Mouse (Mus musculus) kidney, adult 2 months (tissue): ENCODE measurements around the gene 9230112D13Rik.

Source experiments
- CTCF ChIP-seq: fragments of 200-500 bp; conservative IDR thresholded peaks from 2 replicates; pipeline ENCODE4 v1.5.1; 2011; ENCODE audit warnings: low read depth, mild to moderate bottlenecking, control low read depth, low read length, moderate library complexity, mixed read lengths; ENCODE audit not compliant: insufficient read depth, insufficient read length
- POLR2A ChIP-seq: fragments of 200-500 bp; IDR thresholded peaks from one replicate; pipeline ENCODE4 v1.6.1; 2011; ENCODE audit warnings: low read depth, low read length, control low read depth

- no peak for TF ChIP-seq CTCF
- no peak for TF ChIP-seq POLR2A
Observed at GRCm38 (mm10) chr14:34499664-34500063, 22.9 kb downstream of the 9230112D13Rik start.
